Mouse (Mus musculus) macrophage (primary cell): ENCODE results near the gene Gnai2. TPM values are rescaled to one million over a fixed set of nuclear protein-coding genes. Genes with fewer than 3 reads are reported as not detected.
A peak's percentile ranks its signal among the peaks of the same experiment; 100 is the strongest.

Experiments
- H3K27ac ChIP-seq: fragments of 350-480 bp; formaldehyde crosslinking; 2 replicates; pipeline ENCODE4 v1.9.0; 2021
- H3K36me3 ChIP-seq: fragments of 350-480 bp; formaldehyde crosslinking; 2 replicates; pipeline ENCODE4 v1.9.0; 2021; ENCODE audit errors: inconsistent target
- H3K4me3 ChIP-seq: fragments of 350-480 bp; formaldehyde crosslinking; 2 replicates; pipeline ENCODE4 v1.9.0; 2021; ENCODE audit errors: inconsistent target
- H3K79me2 ChIP-seq: fragments of 350-480 bp; formaldehyde crosslinking; 2 replicates; pipeline ENCODE4 v1.9.0; 2021; ENCODE audit errors: inconsistent target
- WGBS: methylation state at CpG from one replicate; pipeline ENCODE4 v1.1.7; 2026; ENCODE audit warnings: inconsistent platforms; ENCODE audit not compliant: missing documents; 5-methylcytosine and 5-hydroxymethylcytosine counted together
- polyA plus RNA-seq: library from polyadenylated mRNA; stranded (reverse); fragments of 250-400 nt; gene quantifications from 3 replicates; pipeline ENCODE4 v1.2.4, GENCODE M21; 2018; ENCODE audit warnings: inconsistent platforms

Gene Gnai2
- polyA plus RNA-seq, 1 experiment from 2014 or later, result 802 TPM

- WGBS, result 64% methylated on average over 4 of the region's 4 CpGs
- Histone ChIP-seq H3K4me3 (no peak overlapping the region), H3K36me3 (0 out of 2 replicates have a peak, but pooled peaks cover 8% of the 10 kb centered on the region), H3K27ac (peak overlapping the region; percentile 78; the same call in 1 of the 2 replicates), H3K79me2 (peaks cover 95% of the 10 kb centered on the region)
Observed at GRCm38 (mm10) chr9:107630576-107630975, 4.6 kb downstream of the Gnai2 start.

DNA sequence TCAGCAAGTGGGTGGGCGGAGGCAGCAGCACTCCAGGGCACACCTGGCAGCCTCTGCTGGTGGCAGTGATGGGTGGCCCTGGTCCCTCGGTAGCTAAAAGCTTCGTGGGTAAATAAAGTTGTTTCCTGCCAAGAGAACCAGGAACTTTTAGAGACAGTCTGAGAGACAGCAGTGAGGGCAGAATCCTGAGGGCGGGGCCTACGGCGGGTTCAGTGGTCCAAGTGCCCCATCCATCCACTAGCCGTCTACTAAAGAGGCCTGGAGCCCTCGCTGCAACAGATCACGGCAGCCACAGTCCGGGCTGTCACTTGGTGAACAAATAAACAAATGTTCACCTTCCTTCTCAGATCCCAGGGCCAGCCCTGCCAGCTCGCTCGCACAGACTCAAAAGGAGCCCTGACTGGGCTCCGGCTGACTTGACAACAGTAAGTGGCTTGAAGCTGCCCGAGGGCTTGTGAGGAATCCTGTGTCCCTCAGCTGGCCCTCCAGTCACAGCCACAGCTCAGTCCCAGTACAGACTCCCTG, 5.2 kb downstream of the Gnai2 start:
- Histone ChIP-seq H3K27ac (peak overlapping the region; percentile 78), H3K36me3 (0 out of 2 replicates have a peak, but pooled peaks cover 8% of the 10 kb centered on the region), H3K79me2 (peaks cover 100% of the 10 kb centered on the region), H3K4me3 (peak overlapping the region; percentile 28)
- WGBS, result 51% methylated on average over 14 of the region's 14 CpGs

DNA sequence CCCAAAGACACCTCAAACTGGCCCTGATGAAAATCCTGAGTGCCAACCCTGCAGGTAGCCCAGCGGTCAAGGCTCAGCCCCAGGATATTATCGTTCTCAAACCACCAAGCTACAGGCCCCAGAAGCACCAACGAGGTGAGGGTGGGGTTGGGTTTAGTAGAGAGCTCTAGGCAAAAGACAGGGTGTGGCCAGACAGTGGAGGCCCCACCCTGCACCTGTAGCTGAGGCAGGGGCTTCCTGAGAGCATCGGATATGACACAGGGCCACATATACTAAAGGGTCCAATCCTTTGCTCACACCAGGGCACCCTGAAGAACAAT, 5.8 kb downstream of the Gnai2 start:
- Histone ChIP-seq H3K4me3 (peak overlapping the region; percentile 28), H3K36me3 (0 out of 2 replicates have a peak, but pooled peaks cover 8% of the 10 kb centered on the region), H3K79me2 (peaks cover 100% of the 10 kb centered on the region), H3K27ac (peak overlapping the region; percentile 78)
- 4% methylated on average over 4 of the region's 4 CpGs for WGBS

DNA sequence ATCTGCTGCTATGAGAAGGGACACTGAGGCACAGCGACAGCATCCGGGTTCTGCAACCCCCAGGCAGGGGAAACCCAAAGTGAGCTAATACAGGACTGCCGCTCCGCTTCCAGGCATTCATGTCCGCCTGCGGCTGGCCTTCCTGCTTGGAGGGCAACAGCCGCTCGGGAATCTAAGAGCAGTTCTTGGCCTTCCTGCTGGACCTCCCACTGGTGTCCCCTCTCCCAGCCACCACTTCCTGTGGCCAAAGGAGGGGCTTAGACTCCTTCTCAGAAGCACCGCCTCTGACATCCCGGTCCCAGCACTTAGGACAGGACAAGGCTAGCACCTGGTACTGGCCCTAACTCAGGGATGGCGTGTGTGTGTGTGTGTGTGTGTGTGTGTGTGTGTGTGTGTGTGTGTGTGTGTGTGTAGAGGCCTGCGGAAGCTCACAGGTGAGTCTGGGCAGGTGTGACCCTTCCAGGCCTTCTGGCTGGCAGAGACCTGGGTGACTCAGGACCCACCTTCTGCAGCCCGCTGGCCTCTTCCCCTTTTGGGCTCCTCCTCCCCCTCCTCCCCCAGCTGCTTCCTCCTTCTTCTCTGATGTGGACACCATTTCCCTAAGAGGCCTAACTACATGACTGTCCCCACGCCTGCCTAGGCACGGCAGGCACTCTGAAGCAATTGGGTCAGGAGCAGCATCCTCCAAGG, 6.3 kb downstream of the Gnai2 start:
- peak overlapping the region; percentile 78 for H3K27ac ChIP-seq

DNA sequence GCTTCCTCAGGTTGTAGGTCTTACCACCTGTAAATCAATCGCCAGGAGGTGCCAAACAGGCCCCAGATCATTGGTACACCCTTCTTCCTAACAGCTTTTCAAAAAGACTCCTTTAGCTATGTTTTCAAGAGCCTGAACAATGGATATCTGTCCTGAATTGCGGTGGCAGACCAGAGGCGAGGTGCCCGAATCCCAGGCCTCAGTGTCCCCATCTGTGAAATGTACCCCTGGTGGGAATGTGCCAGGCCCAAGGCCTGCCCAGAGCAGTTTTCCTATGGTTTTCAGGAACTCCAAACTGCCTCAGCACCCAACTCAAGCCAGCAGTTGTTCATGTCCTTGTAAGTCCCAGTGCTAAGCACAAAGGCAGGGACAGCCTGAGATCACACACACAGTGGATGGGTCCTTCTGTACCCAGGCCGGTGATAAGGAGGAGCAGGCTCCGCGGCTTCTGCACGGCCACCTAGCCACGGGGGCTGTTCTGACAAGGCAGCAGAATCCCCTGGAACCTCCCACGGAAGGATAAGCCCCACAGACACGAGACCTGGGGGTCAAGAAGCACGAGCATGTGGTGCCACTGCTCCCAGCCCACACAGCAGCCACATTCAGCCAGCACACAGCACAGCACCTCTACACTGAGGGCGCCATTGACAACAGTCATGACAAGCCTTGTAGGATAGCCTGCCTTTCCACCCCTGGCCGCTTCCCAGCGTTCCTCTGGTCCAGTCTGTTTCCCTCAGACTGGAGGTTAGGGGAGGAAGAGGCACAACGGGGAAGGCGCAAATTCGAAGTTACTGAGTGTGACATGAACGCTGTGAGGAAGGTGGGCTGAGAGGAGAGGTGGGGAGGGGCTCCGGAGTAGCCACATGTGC, 7.5 kb downstream of the Gnai2 start:
- WGBS, result 65% methylated on average over 19 of the region's 20 CpGs
- peaks cover 100% of the 10 kb centered on the region for H3K79me2 ChIP-seq
- H3K27ac ChIP-seq, result peak overlapping the region; percentile 78
- H3K4me3 ChIP-seq, result no peak overlapping the region
- H3K36me3 ChIP-seq, result peaks cover 8% of the 10 kb centered on the region; the same call in 1 of the 2 replicates

More for the DNA sequence above, 6.3 kb downstream of the Gnai2 start:
- peak overlapping the region; percentile 28 for H3K4me3 ChIP-seq
- H3K79me2 ChIP-seq, result peaks cover 100% of the 10 kb centered on the region
- WGBS, result 45% methylated on average over 13 of the region's 15 CpGs
- peaks cover 8% of the 10 kb centered on the region; the same call in 1 of the 2 replicates for H3K36me3 ChIP-seq

- no peak overlapping the region for H3K4me3 ChIP-seq
- H3K27ac ChIP-seq, result peak overlapping the region; percentile 78
Observed at GRCm38 (mm10) chr9:107626844-107627277, 8.3 kb downstream of the Gnai2 start.

DNA sequence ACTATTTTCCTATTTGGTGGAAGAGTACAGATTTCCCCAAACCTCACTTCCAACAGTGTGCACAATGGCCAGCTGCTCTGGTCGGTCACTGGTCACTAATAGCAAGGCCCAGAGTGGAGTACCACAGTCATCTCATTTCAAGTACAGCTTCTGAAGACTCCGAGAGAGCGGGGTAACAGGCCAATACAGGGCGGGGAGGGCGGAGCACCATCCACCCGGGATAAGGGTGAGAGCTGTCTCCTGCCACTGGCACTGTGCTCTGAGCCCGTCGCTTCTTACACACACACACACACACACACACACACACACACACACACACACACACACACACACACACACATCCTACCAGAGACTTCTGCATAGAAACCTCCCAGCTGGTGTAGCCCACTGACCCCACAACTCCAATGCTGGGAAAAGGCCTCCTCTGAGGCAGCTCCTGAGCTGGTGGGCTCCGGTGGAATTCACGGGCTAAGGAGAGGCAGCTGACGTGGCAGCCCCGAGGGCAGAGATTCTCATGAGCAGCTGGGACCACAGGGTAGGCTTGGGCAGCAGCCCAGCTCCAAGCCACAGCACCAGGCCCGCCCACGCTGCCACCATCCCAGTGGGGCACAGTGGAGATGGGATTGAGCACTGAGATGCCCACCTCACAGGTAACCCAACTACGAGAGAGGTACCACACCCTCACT, 8.9 kb downstream of the Gnai2 start:
- Histone ChIP-seq H3K79me2 (peaks cover 100% of the 10 kb centered on the region), H3K36me3 (peaks cover 9% of the 10 kb centered on the region; the same call in 1 of the 2 replicates), H3K27ac (peak overlapping the region; percentile 78), H3K4me3 (no peak overlapping the region)
- WGBS, result 36% methylated on average over 9 of the region's 15 CpGs

More at GRCm38 (mm10) chr9:107626844-107627277, 8.3 kb downstream of the Gnai2 start:
- peaks cover 100% of the 10 kb centered on the region for H3K79me2 ChIP-seq
- 5% methylated on average over 2 of the region's 2 CpGs for WGBS
- H3K36me3 ChIP-seq, result peaks cover 8% of the 10 kb centered on the region; the same call in 1 of the 2 replicates

DNA sequence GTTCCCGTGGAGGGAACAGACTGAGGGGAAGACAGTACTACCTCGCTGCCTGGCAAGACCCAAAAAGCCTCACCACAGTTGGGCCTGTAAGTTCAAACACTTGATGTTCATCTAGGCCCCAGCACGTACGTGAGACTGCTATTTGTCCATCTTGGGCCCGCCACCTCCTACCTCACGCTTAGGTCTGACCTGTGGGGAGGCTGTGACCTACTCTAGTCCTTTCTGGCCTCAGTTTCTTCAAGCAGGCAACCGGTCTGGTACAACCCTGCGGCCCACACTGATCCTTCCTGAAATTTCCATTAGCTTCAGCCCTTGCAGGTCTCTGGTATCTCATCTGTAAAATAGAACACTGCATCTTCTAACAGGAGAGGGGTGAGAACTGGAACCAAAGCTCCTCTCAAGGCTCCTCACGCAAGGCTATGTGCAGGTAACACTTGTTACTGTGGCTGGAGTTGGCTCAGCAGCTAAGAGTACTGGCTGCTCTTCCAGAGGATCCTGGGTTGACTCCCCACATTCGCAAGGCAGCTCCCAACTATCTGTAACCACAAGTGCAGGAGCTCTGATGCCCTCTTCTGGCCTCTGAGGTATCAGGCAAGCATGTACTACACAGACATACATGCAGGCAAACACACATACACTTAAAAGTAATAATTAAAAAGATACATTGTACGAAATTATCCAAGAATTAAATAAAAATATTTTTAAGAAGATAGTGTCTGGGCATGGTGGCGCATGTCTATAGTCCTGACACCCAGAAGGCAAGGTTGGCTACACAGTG, 9.6 kb downstream of the Gnai2 start:
- Histone ChIP-seq H3K4me3 (no peak overlapping the region), H3K79me2 (peaks cover 100% of the 10 kb centered on the region), H3K36me3 (peaks cover 13% of the 10 kb centered on the region; the same call in 1 of the 2 replicates), H3K27ac (peak overlapping the region; percentile 76)
- 89% methylated on average over 12 of the region's 12 CpGs for whole genome bisulfite sequencing

DNA sequence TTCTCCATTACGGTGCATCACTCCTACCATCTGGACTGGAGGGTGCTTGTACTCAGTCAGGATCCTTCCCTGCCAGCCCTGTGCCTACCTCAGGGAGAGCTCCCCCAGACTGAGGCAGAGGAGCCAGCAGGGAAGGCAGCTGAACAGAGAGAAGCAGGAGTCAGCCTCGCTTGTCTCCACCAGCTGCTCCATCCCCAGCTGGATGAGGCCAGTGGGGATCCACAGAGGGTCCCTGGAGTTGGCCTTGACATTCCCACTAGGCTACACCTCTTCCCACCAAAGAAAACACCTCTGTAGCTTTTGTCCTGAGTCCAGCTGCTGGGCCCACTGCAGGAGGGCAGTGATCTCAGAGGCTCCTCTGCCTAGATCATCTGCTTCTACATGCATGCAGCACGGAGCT, 10.2 kb downstream of the Gnai2 start:
- H3K36me3 ChIP-seq, result peaks cover 19% of the 10 kb centered on the region
- no peak overlapping the region for H3K4me3 ChIP-seq
- H3K27ac ChIP-seq, result peak overlapping the region; percentile 76
- H3K79me2 ChIP-seq, result peaks cover 100% of the 10 kb centered on the region
- 65% methylated on average over 3 of the region's 3 CpGs for WGBS

- Histone ChIP-seq H3K4me3 (no peak overlapping the region), H3K79me2 (peaks cover 100% of the 10 kb centered on the region), H3K27ac (peak overlapping the region; percentile 76), H3K36me3 (peaks cover 23% of the 10 kb centered on the region)
- 19% methylated on average over 5 of the region's 5 CpGs for WGBS
Observed at GRCm38 (mm10) chr9:107624539-107624938, 10.6 kb downstream of the Gnai2 start.

- H3K27ac ChIP-seq, result no peak overlapping the region
- peaks cover 89% of the 10 kb centered on the region for H3K79me2 ChIP-seq
- H3K4me3 ChIP-seq, result no peak overlapping the region
- peaks cover 45% of the 10 kb centered on the region for H3K36me3 ChIP-seq
Observed at GRCm38 (mm10) chr9:107620954-107621353, 14.2 kb downstream of the Gnai2 start.

GRCm38 (mm10) chr9:107619546-107619879, 15.7 kb downstream of the Gnai2 start:
- H3K36me3 ChIP-seq, result peaks cover 59% of the 10 kb centered on the region
- no peak overlapping the region for H3K27ac ChIP-seq
- H3K4me3 ChIP-seq, result no peak overlapping the region
- WGBS, result 95% methylated on average over 13 of the region's 13 CpGs
- peaks cover 75% of the 10 kb centered on the region for H3K79me2 ChIP-seq

DNA sequence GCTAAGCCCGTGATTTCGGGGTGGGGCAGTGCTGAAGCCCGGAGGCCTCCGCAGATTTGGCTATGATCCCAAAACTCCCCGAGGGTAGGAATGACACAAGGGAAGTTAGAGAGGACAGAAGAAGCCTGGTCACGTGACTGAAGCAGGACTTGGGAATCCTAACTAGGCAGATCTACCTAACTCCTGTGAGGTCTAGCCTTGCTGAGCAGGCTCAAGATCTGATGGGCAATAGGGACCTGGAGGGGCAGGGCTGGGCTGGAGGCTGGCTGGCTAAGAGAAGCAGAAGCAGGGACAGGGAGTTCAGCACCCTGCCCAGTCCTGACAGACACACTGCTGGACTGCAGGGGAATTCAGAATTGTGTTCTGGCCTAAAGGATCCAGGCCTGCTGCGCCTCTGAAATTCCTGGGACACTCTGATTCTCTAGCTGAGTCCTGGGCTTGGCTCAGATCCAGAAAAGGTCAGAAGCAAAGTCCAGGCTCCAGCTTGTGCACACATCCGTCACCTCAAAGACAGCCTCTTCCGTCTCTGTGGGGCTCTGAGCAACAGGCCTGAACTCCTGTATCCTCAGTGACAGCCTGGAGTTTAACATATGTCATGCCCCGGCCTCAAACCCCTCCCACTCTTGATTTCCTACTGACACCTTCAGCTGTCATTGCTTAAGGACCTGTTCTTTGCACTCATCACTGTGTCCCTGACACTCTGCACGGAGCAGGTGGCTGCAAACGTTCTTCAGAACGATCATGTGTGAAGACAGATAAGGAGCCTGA, 16.2 kb downstream of the Gnai2 start:
- 82% methylated on average over 13 of the region's 13 CpGs for WGBS
- Histone ChIP-seq H3K27ac (no peak overlapping the region), H3K36me3 (peaks cover 62% of the 10 kb centered on the region)

More for the DNA sequence above, 16.2 kb downstream of the Gnai2 start:
- H3K4me3 ChIP-seq, result no peak overlapping the region
- peaks cover 69% of the 10 kb centered on the region for H3K79me2 ChIP-seq
